Mouse (Mus musculus) spleen, adult 2 months (tissue): ENCODE measurements around the gene Cdh3. TPM values are rescaled to one million over a fixed set of nuclear protein-coding genes. Genes with fewer than 3 reads are reported as not detected.

ENCODE experiments used
- DNase-seq, 2 experiments: peaks; one replicate each; pipeline versions ENCODE4 v3.0.0 to v3.0.0-alpha.2; 2012 to 2021; ENCODE audit warnings: low spot score in 2 of 2, low read depth in 1 of 2
- H3K27ac ChIP-seq: fragments of 200-500 bp; 2 replicates; pipeline ENCODE4 v1.5.1; 2012; ENCODE audit warnings: low read length, inconsistent platforms; ENCODE audit not compliant: insufficient read depth
- H3K27me3 ChIP-seq: fragments of 200-500 bp; 2 replicates; pipeline ENCODE4 v1.6.1; 2012; ENCODE audit warnings: mild to moderate bottlenecking, moderate library complexity, low read length, inconsistent platforms; ENCODE audit not compliant: control insufficient read depth, insufficient read depth
- H3K36me3 ChIP-seq: fragments of 200-500 bp; 2 replicates; pipeline ENCODE4 v1.6.1; 2012; ENCODE audit warnings: mild to moderate bottlenecking, low read length, inconsistent platforms; ENCODE audit not compliant: control insufficient read depth, insufficient read depth
- H3K4me1 ChIP-seq: fragments of 200-500 bp; 2 replicates; pipeline ENCODE4 v1.6.1; 2011; ENCODE audit warnings: inconsistent platforms; ENCODE audit not compliant: control insufficient read depth, insufficient read depth, insufficient read length
- H3K4me3 ChIP-seq: fragments of 200-500 bp; 2 replicates; pipeline ENCODE4 v1.5.1; 2011; ENCODE audit warnings: mild to moderate bottlenecking, inconsistent platforms; ENCODE audit not compliant: insufficient read depth, insufficient read length; ENCODE audit errors: extremely low read depth
- CTCF ChIP-seq: fragments of 200-500 bp; IDR thresholded peaks from 2 replicates; pipeline ENCODE4 v1.5.1; 2011; ENCODE audit warnings: mild to moderate bottlenecking, inconsistent platforms; ENCODE audit not compliant: insufficient read depth, insufficient read length, insufficient replicate concordance; ENCODE audit errors: extremely low read depth
- POLR2A ChIP-seq: fragments of 200-500 bp; IDR thresholded peaks from 2 replicates; pipeline ENCODE4 v1.6.1; 2011; ENCODE audit warnings: low read depth, low read length, inconsistent platforms
- WGBS: fragments of 180-500 bp; shearing (Covaris S2); methylation state at CpG from one replicate; pipeline ENCODE4 v1.1.7; 2018; 5-methylcytosine and 5-hydroxymethylcytosine counted together
- polyA plus RNA-seq: library from polyadenylated mRNA; depleted of rRNA; stranded (reverse); fragments of >200 nt; gene quantifications from 2 replicates; pipeline ENCODE4 v1.2.3, GENCODE M21; 2012

The Cdh3 gene
- polyA plus RNA-seq, 1 experiment = 1.9 TPM

DNA sequence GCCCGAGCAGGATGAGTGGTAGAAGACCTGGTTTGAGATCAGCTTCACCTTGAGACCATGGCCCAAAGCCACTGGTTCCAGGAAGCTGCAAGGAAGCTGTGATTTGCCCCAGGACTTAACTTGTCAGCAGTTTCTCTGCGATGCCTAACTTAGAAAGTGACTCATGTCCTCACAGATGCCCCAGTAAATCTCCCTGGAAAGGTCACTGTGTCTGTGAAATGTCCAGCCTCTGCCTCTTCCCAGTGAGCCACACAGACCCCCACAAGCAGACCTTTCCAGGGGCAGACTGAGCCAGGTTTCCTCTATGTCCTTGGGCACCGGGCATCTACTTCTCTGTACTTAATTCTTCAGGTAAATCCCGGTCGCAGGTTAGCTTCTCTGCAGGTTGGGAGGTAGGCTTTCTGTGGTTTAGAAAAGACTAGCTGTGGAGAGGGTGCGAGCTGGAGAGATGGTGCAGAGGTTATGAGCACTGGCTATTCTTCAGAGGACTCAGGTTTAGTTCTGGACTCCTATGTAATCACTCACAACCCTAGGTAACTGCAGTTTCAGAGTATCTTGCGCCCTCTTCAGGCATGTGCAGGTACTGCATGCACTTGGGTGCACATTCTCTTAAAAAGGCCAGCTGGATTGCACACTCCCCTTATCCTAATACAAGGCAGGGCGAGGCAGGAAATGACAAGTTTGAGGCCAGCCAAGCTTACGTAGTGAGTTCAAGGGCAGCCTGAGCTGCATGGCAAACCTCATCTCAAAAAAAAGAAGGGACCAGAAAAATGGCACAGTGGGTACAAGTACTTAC, 16.7 kb downstream of the Cdh3 start:
- TF ChIP-seq CTCF = no peak
- no peak for TF ChIP-seq POLR2A
- H3K36me3 ChIP-seq = no peaks in the 10 kb centered on the region
- no peak for DNase-seq
- H3K27me3 ChIP-seq = no peaks in the 10 kb centered on the region
- no peaks in the 10 kb centered on the region for H3K4me1 ChIP-seq
- H3K27ac ChIP-seq = no peak overlapping the region
- H3K4me3 ChIP-seq = no peak overlapping the region
- 84% methylated on average over 9 of the region's 9 CpGs for WGBS

DNA sequence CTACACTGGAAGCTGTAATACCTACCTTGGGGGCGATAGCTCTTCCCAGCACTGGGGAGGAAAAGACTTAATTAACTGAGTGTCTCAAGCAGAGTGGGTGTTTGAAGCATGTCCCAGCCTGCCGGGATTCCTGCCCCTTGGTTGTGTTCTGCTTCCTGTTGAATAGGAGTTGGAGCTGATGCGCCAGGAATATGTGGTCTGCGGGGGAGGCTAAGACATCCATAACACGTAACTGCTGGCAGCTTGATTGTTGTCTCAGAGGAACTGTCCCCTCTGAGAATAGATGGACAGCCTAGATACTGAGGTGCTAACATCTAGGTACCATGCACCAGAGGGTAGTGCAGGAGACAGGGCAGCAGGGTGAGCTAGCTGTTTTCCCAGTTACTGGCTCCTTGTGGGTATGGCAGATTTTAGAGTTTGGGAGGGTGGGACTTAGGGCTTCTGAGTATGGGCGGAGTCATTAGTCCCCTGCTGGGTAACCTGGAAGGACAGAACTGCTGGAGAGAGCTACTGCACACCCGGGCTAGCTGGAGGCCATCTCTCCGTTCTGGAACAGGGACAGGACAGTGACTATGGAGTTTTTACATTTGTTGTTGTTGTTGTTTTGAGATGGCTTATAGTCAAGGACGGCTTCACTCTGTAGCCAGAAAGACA, 18.0 kb downstream of the Cdh3 start:
- Histone ChIP-seq H3K36me3 (no peaks in the 10 kb centered on the region), H3K27ac (no peak overlapping the region), H3K27me3 (no peaks in the 10 kb centered on the region), H3K4me3 (no peak overlapping the region), H3K4me1 (no peaks in the 10 kb centered on the region)
- WGBS = 87% methylated on average over 9 of the region's 9 CpGs
- no peak for TF ChIP-seq POLR2A
- no peak for TF ChIP-seq CTCF
- DNase-seq = no peak

DNA sequence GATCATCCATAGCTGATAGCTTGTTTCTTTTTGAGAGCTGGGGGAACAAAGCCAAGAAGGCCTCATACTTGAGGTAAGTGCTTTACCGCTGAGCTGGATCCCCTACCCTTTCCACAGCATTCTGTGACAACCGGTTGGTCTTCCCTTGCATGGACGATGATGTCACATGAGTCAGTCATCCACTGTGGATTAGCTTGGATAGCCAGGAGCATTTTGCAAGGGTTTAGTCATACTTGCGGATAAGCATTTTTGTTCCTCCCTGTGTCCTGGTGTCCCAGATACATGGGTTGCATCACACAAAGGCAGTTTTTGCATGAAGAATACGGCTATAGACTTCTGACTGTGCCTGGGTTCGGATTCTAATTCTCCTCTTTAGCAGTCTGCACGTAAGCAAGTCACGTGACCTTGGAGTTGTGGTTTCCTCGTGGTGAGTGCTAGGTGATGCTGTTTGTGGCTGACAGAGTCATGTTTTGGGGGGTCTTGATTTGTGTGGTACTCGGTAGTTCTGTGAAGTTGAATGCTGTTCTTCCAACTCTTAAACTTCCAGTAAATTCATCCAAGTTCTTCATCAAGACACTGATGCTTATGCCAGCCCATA, 19.3 kb downstream of the Cdh3 start:
- DNase-seq = no peak
- no peak overlapping the region for H3K27ac ChIP-seq
- TF ChIP-seq POLR2A = no peak
- TF ChIP-seq CTCF = no peak
- no peaks in the 10 kb centered on the region for H3K36me3 ChIP-seq
- H3K4me3 ChIP-seq = no peak overlapping the region
- no peaks in the 10 kb centered on the region for H3K27me3 ChIP-seq
- 84% methylated on average over 10 of the region's 10 CpGs for WGBS
- no peaks in the 10 kb centered on the region for H3K4me1 ChIP-seq

DNA sequence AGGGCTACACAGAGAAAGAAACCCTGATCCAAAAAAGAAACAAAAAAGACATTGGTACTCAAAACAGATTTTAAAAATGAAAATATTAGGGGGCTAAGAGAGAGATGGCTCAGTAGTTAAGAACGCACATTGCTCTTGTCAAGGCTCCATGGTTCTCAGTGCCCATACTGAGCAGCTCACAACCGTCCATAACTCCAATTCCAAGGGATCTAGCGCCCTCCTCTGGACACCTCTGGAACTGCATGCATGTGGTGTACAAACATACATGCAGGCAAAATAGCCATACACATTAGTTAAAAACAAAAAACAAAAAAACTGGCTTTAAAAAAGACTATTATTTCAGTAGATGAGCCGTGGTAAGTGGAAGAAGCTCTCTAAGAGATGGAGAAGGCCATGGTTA, 19.9 kb downstream of the Cdh3 start:
- no peak for DNase-seq
- Histone ChIP-seq H3K27me3 (no peaks in the 10 kb centered on the region), H3K36me3 (no peaks in the 10 kb centered on the region), H3K4me1 (no peaks in the 10 kb centered on the region), H3K4me3 (no peak overlapping the region), H3K27ac (no peak overlapping the region)
- no peak for TF ChIP-seq POLR2A
- peak; percentile 26; the same call in 1 of the 2 replicates for TF ChIP-seq CTCF
- 71% methylated on average over 4 of the region's 4 CpGs for WGBS

DNA sequence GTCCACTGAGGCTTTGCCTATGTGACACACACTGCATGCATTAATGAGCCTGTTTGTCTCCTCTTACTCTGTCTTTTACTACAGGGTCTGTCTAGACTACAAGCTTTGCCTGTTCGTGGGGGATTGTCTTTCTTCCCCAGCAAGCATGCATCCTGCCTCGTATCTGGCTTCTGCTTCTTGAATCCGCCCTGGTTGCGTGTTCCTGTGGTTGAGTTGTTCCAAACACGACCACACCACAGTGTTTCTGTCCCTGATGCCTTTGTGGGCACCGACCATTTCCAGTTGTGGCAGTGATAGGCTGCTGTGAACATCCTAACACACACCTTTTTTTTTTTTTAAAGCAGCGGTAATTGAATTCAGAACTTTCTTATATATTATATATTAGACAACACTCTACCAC, 23.0 kb downstream of the Cdh3 start:
- Histone ChIP-seq H3K27ac (no peak overlapping the region), H3K4me1 (no peaks in the 10 kb centered on the region), H3K36me3 (no peaks in the 10 kb centered on the region), H3K27me3 (no peaks in the 10 kb centered on the region), H3K4me3 (no peak overlapping the region)
- no peak for DNase-seq
- 22% methylated on average over 7 of the region's 7 CpGs for WGBS
- no peak for TF ChIP-seq POLR2A
- TF ChIP-seq CTCF = no peak

DNA sequence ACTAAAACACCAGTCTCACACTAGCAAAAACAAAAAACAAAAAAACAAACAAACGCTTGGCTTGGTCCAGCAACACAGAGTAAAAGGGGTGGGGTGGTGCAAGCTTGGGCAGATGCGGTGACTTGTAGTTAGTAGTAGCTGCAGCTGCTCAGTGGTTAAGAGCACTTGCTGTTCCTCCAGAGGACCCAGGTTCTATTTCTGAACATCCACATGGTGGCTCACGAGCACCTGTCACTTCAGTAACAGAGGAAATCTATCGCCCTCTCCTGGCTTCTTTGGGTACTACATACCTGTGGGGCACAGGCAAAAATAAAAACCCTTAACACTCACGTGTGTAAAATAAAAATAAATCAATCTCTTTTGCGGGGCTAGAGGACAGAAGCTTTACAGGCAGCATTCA, 23.8 kb downstream of the Cdh3 start:
- no peaks in the 10 kb centered on the region for H3K36me3 ChIP-seq
- H3K27me3 ChIP-seq = no peaks in the 10 kb centered on the region
- 15% methylated on average over 6 of the region's 6 CpGs for WGBS
- peak; percentile 11 to 36 for DNase-seq
- peak; percentile 41; the same call in 1 of the 2 replicates for TF ChIP-seq CTCF
- no peak for TF ChIP-seq POLR2A
- no peak overlapping the region for H3K4me3 ChIP-seq
- H3K27ac ChIP-seq = no peak overlapping the region
- no peaks in the 10 kb centered on the region for H3K4me1 ChIP-seq
